Mouse (Mus musculus): ENCODE measurements at regions not wholly inside any gene's neighbourhood (a gene's known extent, or its start where the extent isn't known, plus 50 kb on each side); places are given as distances from the start of the nearest gene placed in this dataset.

- H3K27me3 ChIP-seq (ENCODE audit: control insufficient read depth, insufficient read depth, low read length) = no peaks in the 10 kb centered on the region
- peak; percentile 9 for DNase-seq (ENCODE audit: low spot score)
- ATAC-seq (ENCODE audit: low FRiP score, low read depth) = no peak
Measured at GRCm38 (mm10) chr4:69849423-69849822, 560.8 kb downstream of the Cdk5rap2 start.

GRCm38 (mm10) chr4:69839868-69840267, 570.4 kb downstream of the Cdk5rap2 start:
- ATAC-seq (ENCODE audit: low FRiP score, low read depth) (no peak), DNase-seq (ENCODE audit: low spot score) (no peak)
- Histone ChIP-seq H3K4me3 (replicated peaks; ENCODE audit: low read length) (no peak overlapping the region), H3K4me1 (ENCODE audit: control insufficient read depth, insufficient read depth, low read length) (no peaks in the 10 kb centered on the region), H3K4me2 (replicated peaks; ENCODE audit: low read depth, low read length, severe bottlenecking) (no peak overlapping the region), H3K27me3 (ENCODE audit: control insufficient read depth, insufficient read depth, low read length) (no peaks in the 10 kb centered on the region), H3K9me3 (ENCODE audit: control insufficient read depth, low read length) (no peaks in the 10 kb centered on the region), H3K36me3 (ENCODE audit: control insufficient read depth, insufficient read depth, low read length) (no peaks in the 10 kb centered on the region), H3K27ac (replicated peaks; ENCODE audit: low read depth, low read length) (no peak overlapping the region), H3K9ac (ENCODE audit: low read depth, low read length, severe bottlenecking) (no peak overlapping the region)
- WGBS = 50% methylated on average over 9 of the region's 9 CpGs
- TF ChIP-seq POLR2A (IDR thresholded peaks at IDR 0.05; ENCODE audit: borderline replicate concordance, extremely low read depth, insufficient read depth, insufficient read length) = no peak

More at GRCm38 (mm10) chr4:69849423-69849822, 560.8 kb downstream of the Cdk5rap2 start:
- Histone ChIP-seq H3K36me3 (ENCODE audit: control insufficient read depth, insufficient read depth, low read length) (no peaks in the 10 kb centered on the region), H3K9me3 (ENCODE audit: control insufficient read depth, low read length) (no peaks in the 10 kb centered on the region), H3K9ac (ENCODE audit: low read depth, low read length, severe bottlenecking) (no peak overlapping the region), H3K4me1 (ENCODE audit: control insufficient read depth, insufficient read depth, low read length) (no peaks in the 10 kb centered on the region), H3K27ac (replicated peaks; ENCODE audit: low read depth, low read length) (no peak overlapping the region), H3K4me2 (replicated peaks; ENCODE audit: low read depth, low read length, severe bottlenecking) (no peak overlapping the region), H3K4me3 (replicated peaks; ENCODE audit: low read length) (no peak overlapping the region)
- no peak for TF ChIP-seq POLR2A (IDR thresholded peaks at IDR 0.05; ENCODE audit: borderline replicate concordance, extremely low read depth, insufficient read depth, insufficient read length)
- WGBS = 84% methylated on average over 3 of the region's 3 CpGs

- H3K9me3 ChIP-seq (ENCODE audit: control insufficient read depth, low read length) = no peaks in the 10 kb centered on the region
- no peaks in the 10 kb centered on the region for H3K27me3 ChIP-seq (ENCODE audit: control insufficient read depth, insufficient read depth, low read length)
- no peak overlapping the region for H3K4me2 ChIP-seq (replicated peaks; ENCODE audit: low read depth, low read length, severe bottlenecking)
- ATAC-seq (ENCODE audit: low FRiP score, low read depth) = no peak
- no peak overlapping the region for H3K4me3 ChIP-seq (replicated peaks; ENCODE audit: low read length)
- H3K9ac ChIP-seq (ENCODE audit: low read depth, low read length, severe bottlenecking) = no peak overlapping the region
- TF ChIP-seq POLR2A (IDR thresholded peaks at IDR 0.05; ENCODE audit: borderline replicate concordance, extremely low read depth, insufficient read depth, insufficient read length) = no peak
- no peaks in the 10 kb centered on the region for H3K36me3 ChIP-seq (ENCODE audit: control insufficient read depth, insufficient read depth, low read length)
- WGBS = 35% methylated on average over 4 of the region's 4 CpGs
- H3K27ac ChIP-seq (replicated peaks; ENCODE audit: low read depth, low read length) = no peak overlapping the region
- no peak for DNase-seq (ENCODE audit: low spot score)
- H3K4me1 ChIP-seq (ENCODE audit: control insufficient read depth, insufficient read depth, low read length) = no peaks in the 10 kb centered on the region
Measured at GRCm38 (mm10) chr4:69838940-69839339, 571.3 kb downstream of the Cdk5rap2 start.

- DNase-seq (ENCODE audit: low spot score) = no peak
- Histone ChIP-seq H3K27me3 (ENCODE audit: control insufficient read depth, insufficient read depth, low read length) (no peaks in the 10 kb centered on the region), H3K4me2 (replicated peaks; ENCODE audit: low read depth, low read length, severe bottlenecking) (no peak overlapping the region), H3K9ac (ENCODE audit: low read depth, low read length, severe bottlenecking) (no peak overlapping the region), H3K36me3 (ENCODE audit: control insufficient read depth, insufficient read depth, low read length) (no peaks in the 10 kb centered on the region), H3K4me1 (ENCODE audit: control insufficient read depth, insufficient read depth, low read length) (no peaks in the 10 kb centered on the region), H3K9me3 (ENCODE audit: control insufficient read depth, low read length) (no peaks in the 10 kb centered on the region), H3K4me3 (replicated peaks; ENCODE audit: low read length) (no peak overlapping the region), H3K27ac (replicated peaks; ENCODE audit: low read depth, low read length) (no peak overlapping the region)
- no peak for ATAC-seq (ENCODE audit: low FRiP score, low read depth)
- TF ChIP-seq POLR2A (IDR thresholded peaks at IDR 0.05; ENCODE audit: borderline replicate concordance, extremely low read depth, insufficient read depth, insufficient read length) = no peak
- WGBS = 52% methylated on average over 3 of the region's 3 CpGs
Measured at GRCm38 (mm10) chr4:69824903-69825268, 585.4 kb downstream of the Cdk5rap2 start.

- H3K27ac ChIP-seq (replicated peaks; ENCODE audit: low read depth, low read length) = no peak overlapping the region
- 38% methylated on average over 6 of the region's 6 CpGs for WGBS
- no peaks in the 10 kb centered on the region for H3K4me1 ChIP-seq (ENCODE audit: control insufficient read depth, insufficient read depth, low read length)
- no peaks in the 10 kb centered on the region for H3K9me3 ChIP-seq (ENCODE audit: control insufficient read depth, low read length)
- DNase-seq (ENCODE audit: low spot score) (no peak), ATAC-seq (ENCODE audit: low FRiP score, low read depth) (no peak)
- H3K36me3 ChIP-seq (ENCODE audit: control insufficient read depth, insufficient read depth, low read length) = no peaks in the 10 kb centered on the region
- H3K4me2 ChIP-seq (replicated peaks; ENCODE audit: low read depth, low read length, severe bottlenecking) = no peak overlapping the region
- TF ChIP-seq POLR2A (IDR thresholded peaks at IDR 0.05; ENCODE audit: borderline replicate concordance, extremely low read depth, insufficient read depth, insufficient read length) = no peak
- no peak overlapping the region for H3K9ac ChIP-seq (ENCODE audit: low read depth, low read length, severe bottlenecking)
- no peaks in the 10 kb centered on the region for H3K27me3 ChIP-seq (ENCODE audit: control insufficient read depth, insufficient read depth, low read length)
- H3K4me3 ChIP-seq (replicated peaks; ENCODE audit: low read length) = no peak overlapping the region
Measured at GRCm38 (mm10) chr4:69824215-69824902, 585.9 kb downstream of the Cdk5rap2 start.
